Mouse (Mus musculus): Measurements from ENCODE around the gene Pdzd3.

Pdzd3 gene

GRCm38 (mm10) chr9:44250445-44250844, 826 bp downstream of the Pdzd3 start:
- peak; percentile 67 for DNase-seq (ENCODE audit: low read depth, low spot score)

DNA sequence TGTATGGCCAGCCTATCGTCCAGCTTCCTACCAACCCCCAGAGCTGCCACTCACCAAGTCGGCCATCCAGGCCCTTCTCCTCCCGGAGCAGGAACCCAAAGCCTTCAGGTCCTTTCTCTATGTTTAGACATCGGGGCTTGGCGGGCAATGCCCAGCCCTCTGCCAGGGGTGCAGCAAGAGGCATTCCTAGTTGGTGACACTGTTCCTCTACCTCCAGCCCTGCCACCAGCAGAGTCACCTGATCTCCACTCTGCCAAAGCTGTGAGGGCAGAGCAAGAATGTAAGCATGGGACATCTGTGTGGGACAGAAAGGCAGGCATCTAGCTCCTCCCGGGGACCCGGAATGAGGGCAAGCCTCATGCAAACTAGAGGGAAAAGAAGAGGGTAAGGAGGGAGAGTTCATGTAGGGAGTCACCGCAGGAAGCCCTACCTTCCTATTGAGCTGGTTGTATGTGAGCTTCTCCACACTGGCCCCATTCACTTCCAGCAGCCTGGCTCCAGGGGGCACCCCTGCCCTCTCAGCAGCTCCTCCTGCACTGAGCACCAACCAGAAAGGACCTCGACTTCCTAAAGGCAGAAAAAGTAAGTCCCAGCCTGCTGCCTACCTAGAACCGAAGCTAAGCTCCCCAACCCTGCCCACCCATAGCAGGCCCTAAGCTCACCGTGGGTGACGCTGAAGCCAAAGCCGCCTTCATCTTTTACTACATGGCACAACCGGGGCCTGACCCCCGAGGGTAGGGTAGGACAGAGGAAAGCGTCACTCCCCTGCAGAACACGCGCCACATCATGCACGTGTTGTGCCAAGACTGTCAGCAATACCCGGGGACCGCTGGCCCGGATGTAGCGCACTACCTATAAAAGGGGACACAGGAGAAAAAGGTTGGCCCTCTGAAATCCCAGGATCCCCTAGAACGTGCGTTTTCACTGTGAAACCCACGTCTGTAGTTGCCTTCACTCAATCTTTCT, 1.8 kb downstream of the Pdzd3 start:
- peak; percentile 84 for DNase-seq (ENCODE audit: low read depth, low spot score)

- DNase-seq (ENCODE audit: low read depth, low spot score) = no peak
Observed at GRCm38 (mm10) chr9:44247907-44248306, 3.4 kb downstream of the Pdzd3 start.

DNA sequence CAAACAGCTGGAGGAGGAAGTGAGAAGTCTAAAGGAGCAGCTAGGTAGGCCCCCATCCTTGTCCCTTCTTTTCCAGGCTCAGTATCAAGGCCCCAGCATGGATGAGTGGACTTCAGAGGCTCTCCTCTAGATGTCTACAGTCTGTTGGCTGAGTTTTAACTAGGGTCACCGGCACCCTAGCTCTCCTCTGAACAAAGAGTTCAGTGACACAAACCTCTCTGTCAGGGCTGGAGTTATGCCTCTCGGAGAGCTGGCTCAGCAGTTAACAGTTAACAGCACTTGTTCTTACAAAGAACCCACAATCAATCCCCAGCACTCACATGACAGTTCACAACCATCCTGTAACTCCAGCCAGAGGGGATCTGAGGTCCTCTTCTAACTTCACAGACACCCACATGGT, 7.7 kb downstream of the Pdzd3 start:
- no peak for DNase-seq (ENCODE audit: low read depth, low spot score)

DNA sequence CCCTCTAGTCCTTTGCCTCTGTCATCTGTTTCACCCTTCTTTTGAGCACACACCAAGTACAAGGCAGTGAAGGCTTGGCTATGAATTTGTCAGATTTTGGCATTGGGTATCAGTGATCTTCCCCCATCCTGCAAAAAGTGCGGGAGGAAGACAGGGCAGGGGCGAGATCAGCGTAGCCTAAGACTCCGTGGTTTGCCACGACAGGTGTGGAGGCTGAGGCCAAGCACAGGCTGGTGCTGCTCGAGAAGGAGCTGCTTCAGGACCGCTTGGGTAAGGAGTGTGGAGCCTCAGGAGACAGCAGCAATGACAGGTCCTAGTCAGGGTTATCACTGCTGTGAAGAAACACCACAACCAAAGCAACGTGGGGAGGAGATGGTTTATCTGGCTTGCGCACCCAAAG, 9.9 kb downstream of the Pdzd3 start:
- no peak for DNase-seq (ENCODE audit: low read depth, low spot score)

GRCm38 (mm10) chr9:44240911-44241310, 10.4 kb downstream of the Pdzd3 start:
- no peak for DNase-seq (ENCODE audit: low read depth, low spot score)

- no peak for DNase-seq (ENCODE audit: low read depth, low spot score)
Observed at GRCm38 (mm10) chr9:44240399-44240798, 10.9 kb downstream of the Pdzd3 start, which contains the start of gene Ccdc153. Gene Ccdc153, plus strand, starts transcription at chr9:44240676.

DNA sequence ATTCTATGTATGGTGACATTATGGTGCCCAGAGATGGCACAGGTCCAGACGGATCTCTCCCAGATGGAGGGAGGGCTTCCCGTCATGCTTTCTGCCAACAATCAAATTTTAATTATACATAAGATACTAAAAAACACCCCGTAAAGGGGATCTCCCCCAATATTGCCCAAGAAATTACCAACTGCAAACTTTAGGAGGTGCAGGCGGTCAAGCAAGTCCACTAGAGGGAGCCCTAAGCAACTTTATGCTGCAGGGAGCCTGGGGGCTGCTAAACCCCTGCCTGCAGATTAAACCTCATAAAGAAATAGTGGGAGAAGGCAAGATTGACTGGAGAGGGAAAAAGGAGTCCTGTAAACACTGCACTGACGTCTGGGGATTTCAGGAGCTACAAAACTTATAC, 11.8 kb downstream of the Pdzd3 start:
- peak; percentile 63 for DNase-seq (ENCODE audit: low read depth, low spot score)

DNA sequence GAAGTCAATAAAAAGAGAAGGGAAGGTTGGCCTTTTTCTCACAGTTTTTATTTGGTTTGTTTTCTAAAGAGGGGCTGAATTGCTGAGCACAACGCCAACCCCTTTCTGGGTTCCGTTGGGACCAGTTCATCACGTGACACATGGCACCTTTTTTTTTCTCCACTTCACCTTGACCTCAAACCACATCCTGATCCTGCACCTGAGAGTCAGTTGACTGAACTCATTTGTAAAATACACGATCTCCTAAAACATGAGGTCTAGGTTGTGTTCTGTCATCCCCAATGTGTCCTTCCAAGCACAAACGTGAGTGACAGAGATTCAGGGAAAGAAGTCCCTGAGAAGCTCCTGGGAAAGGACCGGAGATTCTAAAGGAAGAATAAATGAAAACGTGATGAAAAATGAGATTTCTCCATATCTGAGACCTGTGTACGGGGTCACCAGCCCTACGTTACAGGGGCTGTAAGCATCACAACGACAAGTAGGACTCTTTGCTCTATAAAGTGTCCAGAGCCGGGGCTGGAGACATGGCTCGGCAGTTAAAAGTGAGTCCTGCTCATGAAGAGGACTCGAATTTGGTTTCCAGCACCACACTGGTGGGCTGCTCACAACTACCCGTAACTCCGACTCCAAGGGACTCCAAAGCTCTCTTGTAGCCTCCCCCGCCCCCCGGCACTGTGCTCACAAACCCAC, 12.6 kb downstream of the Pdzd3 start:
- DNase-seq (ENCODE audit: low read depth, low spot score) = no peak

DNA sequence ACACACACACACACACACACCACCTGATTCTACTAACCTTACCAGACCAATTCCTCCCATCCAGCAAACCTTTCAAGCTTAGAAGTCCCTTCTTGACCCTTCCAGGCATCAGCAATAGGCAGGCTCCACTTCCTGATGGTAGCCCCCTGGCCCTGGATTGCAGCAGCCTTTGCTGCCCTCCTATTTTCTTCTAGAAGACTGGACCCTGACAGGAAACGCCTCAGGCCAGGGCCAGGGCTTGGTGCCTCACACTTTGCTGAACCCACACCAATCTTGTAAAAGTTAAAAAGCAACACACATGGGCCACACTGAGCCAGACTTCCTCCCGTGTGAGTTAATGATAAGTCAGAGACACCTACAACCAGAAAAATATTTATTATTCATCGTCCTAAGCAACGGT, 14.1 kb downstream of the Pdzd3 start:
- DNase-seq (ENCODE audit: low read depth, low spot score) = no peak

GRCm38 (mm10) chr9:44236601-44237000, 14.7 kb downstream of the Pdzd3 start:
- DNase-seq (ENCODE audit: low read depth, low spot score) = no peak

- DNase-seq (ENCODE audit: low read depth, low spot score) = peak; percentile 73
Observed at GRCm38 (mm10) chr9:44234479-44235427, 16.5 kb downstream of the Pdzd3 start.

DNA sequence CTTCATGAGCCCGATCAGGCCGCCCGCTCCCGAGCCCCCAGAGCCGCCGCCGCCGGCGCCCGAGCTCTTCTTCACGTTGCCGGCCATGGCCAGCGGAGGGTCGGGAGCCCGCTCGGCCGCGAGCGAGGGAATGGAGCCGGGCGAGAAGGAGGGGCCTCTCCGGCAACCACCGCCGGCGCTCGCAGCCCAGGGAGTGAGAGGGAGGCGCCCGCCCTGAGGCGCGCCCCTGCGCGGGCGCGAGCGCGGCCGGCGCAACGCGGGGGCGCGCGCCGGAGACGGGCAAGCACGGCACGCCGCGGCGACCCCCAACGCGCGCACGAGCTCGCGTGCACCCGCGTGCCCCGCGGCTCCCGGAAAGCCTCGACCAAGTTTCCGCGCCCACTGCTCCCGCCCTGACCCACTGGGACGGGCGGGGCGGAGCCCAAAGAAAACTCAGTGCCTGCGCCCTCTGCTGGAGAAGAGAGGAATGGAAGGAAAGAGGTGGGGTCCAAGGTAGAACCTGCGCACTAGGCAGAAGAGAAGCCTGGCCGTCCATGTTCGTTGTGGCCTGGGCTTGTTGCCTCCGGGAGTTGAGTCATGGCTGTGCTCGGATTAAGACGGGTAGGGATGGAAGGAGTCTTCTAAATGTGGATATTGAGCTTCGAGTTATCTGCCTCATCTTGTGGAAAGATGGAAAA, 17.3 kb downstream of the Pdzd3 start, which contains the start of gene Cbl:
TSS of gene Cbl (minus strand) at position 248 of the 677 bp plus-strand sequence.
- DNase-seq (ENCODE audit: low read depth, low spot score) = peak; percentile 99

DNA sequence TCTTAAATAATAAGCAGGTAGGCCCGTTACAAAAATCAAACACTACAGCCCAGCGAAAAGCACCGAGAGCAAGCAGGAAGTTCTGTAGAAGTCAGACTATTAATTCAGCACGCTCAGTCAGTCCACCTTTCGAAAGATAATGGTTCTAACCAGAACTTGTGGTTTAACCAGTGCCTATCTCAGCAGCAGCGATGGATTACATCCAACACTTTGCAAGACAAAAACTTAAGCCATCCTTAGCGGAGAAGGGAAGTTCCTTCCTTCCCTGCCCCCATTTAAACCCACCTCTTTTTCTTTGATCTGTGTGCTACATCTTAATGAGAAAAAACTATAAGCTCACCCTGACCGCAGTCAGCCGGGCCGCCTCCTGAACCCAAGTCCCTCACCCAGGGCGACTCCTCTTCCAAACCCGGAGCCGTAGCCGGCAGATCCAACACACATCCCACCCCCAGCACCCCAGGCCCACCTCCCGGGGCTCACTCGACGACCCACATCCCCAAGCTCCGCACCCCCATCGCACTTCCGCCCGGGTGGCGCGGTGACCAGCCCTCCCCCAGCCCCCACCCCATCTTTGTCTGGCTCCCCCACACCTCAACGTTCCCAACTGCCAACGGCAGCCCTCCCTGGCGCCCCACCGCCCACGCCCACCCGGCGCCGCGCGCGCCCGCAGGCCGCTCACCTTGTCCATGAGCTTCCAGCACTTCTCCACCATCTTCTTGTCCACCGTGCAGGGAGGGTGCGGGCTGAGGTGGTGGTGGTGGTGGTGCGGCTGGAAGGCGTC, 18.1 kb downstream of the Pdzd3 start:
- peak; percentile 45 for DNase-seq (ENCODE audit: low read depth, low spot score)

- no peak for DNase-seq (ENCODE audit: low read depth, low spot score)
Observed at GRCm38 (mm10) chr9:44231609-44232008, 19.7 kb downstream of the Pdzd3 start.

DNA sequence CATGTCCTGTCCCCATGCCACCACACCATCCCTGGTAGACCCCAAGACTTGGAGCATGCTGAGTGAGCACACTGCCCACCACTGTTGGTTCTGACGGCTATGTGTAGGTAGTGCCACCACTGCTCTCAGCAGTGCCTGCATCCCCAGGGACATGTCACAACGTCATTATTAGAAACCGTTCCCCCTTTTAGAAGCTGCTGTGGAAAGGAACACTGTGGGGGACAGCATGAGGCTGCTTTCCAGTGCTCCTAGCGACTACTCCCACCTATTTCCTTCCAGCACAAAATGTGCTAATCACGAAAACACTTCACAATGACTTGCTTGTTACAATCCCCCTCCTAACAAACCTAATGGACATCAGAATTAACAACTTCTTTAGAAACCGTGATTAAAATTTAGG, 25.3 kb downstream of the Pdzd3 start:
- DNase-seq (ENCODE audit: low read depth, low spot score) = peak; percentile 69

GRCm38 (mm10) chr9:44213538-44213937, 37.7 kb downstream of the Pdzd3 start:
- DNase-seq (ENCODE audit: low read depth, low spot score) = peak; percentile 53

DNA sequence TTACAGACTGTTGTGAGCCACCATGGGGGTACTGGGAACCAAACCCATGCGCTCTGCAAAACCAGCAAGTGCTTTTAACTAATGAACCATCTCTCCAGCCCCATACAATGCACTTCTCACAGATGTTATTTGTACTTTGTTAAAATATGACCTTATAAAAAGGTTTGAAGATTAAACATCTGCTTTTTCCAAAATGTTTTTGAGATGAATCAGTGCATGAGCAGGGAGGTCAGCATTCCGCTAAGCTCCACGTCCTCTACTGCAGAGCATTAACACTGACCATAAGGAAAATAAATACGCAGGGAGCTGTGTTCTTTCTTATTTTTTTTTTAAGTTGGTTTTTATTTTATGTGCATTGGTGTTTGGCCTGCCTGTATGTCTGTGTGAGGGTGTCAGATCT, 38.9 kb downstream of the Pdzd3 start:
- no peak for DNase-seq (ENCODE audit: low read depth, low spot score)

DNA sequence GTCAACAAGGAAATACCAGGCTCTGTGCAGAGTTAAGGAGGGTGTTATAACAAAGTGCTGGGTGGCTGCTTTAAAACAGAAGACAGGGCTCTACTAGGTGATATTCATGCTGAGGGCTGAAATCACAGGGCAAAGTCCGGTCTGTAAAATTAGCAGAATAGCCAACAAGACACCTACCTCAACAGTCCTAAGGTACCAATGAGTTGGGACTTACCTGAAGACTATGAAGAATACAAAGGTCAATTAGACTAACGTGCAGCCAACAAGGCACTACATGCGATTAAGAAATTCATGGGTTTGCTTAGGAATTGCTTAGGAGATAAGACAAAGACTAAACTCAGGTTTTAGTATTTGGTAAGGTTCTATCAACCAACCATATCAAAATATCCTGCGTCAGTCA, 41.9 kb downstream of the Pdzd3 start:
- no peak for DNase-seq (ENCODE audit: low read depth, low spot score)

DNA sequence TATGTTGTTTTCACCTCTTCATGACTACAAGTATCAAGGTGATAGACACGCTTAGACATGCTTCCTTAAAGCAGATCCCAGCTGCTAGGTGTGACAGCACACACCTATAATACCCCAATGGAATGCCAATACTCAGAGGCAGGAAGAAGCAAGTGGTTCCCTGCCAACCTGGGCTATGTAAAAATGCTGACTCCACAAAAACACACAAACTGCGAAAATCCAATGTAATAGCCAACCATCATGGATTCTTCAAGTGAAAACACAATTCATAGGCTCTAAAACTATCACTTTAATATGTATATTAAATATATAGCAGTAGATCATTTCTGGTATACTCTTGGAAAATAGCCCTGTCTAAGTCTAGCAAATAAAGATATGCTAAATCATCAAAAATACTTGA, 43.4 kb downstream of the Pdzd3 start:
- no peak for DNase-seq (ENCODE audit: low read depth, low spot score)
